ENCODE assay signal across 8 mouse cellular contexts in the genomic region with DNA sequence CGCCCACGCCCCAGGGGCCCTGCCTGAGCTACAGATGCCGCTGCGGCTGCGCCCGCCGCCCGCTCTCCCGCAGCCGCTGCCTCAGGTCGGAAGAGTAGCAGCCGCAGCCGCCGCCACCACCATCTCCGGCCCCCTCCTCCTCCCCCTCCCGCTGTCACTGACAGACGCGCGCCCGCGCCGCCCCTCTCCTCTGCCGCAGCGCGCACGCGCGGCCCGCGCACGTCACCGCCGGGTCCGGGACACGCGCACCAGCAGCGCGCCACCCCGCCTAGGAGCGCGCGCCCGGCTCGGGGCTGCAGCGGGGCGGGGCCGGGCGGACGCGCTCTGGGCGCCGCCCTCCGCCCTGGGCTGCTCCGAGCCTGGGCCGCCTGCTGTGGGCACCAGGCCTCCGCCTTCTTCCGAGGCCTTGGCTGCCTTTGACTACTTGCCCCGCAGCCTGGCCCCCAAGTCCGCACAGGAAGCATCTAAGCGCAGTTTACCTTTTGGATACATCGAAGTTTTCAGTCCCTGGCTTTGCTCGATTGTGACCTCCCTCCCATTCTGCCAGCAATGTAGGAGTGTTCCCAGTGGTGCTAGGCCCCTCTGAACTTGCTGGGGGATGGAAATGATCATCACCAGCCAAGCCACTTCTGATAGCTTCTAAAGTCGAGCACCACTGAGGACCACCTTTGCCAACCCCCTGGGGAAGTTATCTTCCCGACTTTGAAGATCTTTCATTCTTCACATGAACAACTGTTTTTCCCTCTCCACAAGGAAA. TPM values are rescaled to one million over a fixed set of nuclear protein-coding genes. Genes with fewer than 3 reads are reported as not detected.
DNase-seq lines count a peak whose midpoint lies in the region; ATAC-seq lines count a peak whose summit lies in the region.

A gene (minus strand): TSS at position 201 of the 757 bp plus-strand sequence.

- peak within 1 kb of the TSS; percentile 89 for H3K9ac ChIP-seq in hindbrain, embryonic 13.5 days

- H3K9me3 ChIP-seq in hindbrain, embryonic 13.5 days: no peaks in the 10 kb centered on the region

- peak; percentile 88 for DNase-seq in R1 (ENCODE audit: low read depth, low spot score)
- peak; percentile 94 to 97 for DNase-seq in cerebellum, postnatal 14 days
- DNase-seq in frontal cortex, postnatal 25 days (ENCODE audit: low spot score in 2 of 2): peak; percentile 76 to 85
- peak; percentile 92 to 93 for DNase-seq in layer of hippocampus, postnatal 36 days
- DNase-seq in lung, postnatal 25 days (ENCODE audit: low spot score): peak; percentile 87
- peak; percentile 89 for DNase-seq in retina, embryonic 14.5 days (ENCODE audit: low spot score)
- peak; percentile 96 for DNase-seq in thymus, postnatal 4 days

- WGBS in hindbrain, embryonic 13.5 days: 1% methylated on average over 45 of the region's 64 CpGs

- no peaks in the 10 kb centered on the region for H3K36me3 ChIP-seq in hindbrain, embryonic 13.5 days

- H3K4me3 ChIP-seq in hindbrain, embryonic 13.5 days: peak within 1 kb of the TSS; percentile 77

- H3K27ac ChIP-seq in hindbrain, embryonic 13.5 days: peak within 1 kb of the TSS; percentile 90

- H3K27me3 ChIP-seq in hindbrain, embryonic 13.5 days: peaks cover 14% of the 10 kb centered on the region

- peaks cover 45% of the 10 kb centered on the region for H3K4me1 ChIP-seq in hindbrain, embryonic 13.5 days (replicated peaks)

- peak within 1 kb of the TSS; percentile 91 for H3K4me2 ChIP-seq in hindbrain, embryonic 13.5 days

- ATAC-seq in hindbrain, embryonic 13.5 days (ENCODE audit: low FRiP score): peak; percentile 84

RNA-seq across cellular contexts. Expression of the gene that starts here (rescaled TPM):
- polyA plus RNA-seq in hindbrain, embryonic 13.5 days (2015; fragmentation: Nextera tagmentation; extraction: Ambion mirVana): 2.6 and 2.8 TPM in 2 replicates
- total RNA-seq in layer of hippocampus, postnatal 36 days (2021): 100 to 1,000 TPM in 1 of 2 experiments, 10 to 100 TPM in 1; 97.5 to 103 TPM

Comparison
In these comparisons a context has a peak if more than half of its experiments do, and no peak if none do; other contexts are left out.
1. Peak in every context shown above with its lines: DNase-seq, ATAC-seq, H3K4me3 ChIP-seq and H3K27ac ChIP-seq.